Mouse (Mus musculus) heart, embryonic 10.5 days (tissue): Measurements from ENCODE around the gene Mafb. TPM values are rescaled to one million over a fixed set of nuclear protein-coding genes. Genes with fewer than 3 reads are reported as not detected.
A peak's percentile ranks its signal among the peaks of the same experiment; 100 is the strongest.

Experiments used
- DNase-seq: peaks from one replicate; pipeline ENCODE4 v3.0.0-alpha.2; 2017; ENCODE audit warnings: low spot score
- H3K27ac ChIP-seq: fragments of 300-500 bp; sonication (generic); 2 replicates; pipeline ENCODE4 v1.5.1; 2016; ENCODE audit warnings: mild to moderate bottlenecking
- H3K27me3 ChIP-seq: fragments of 300-500 bp; sonication (generic); 2 replicates; pipeline ENCODE4 v1.6.1; 2016; ENCODE audit warnings: mild to moderate bottlenecking; ENCODE audit not compliant: poor library complexity, insufficient read depth, severe bottlenecking
- H3K36me3 ChIP-seq: fragments of 300-500 bp; sonication (generic); 2 replicates; pipeline ENCODE4 v1.6.1; 2016; ENCODE audit warnings: mild to moderate bottlenecking, moderate library complexity
- H3K4me1 ChIP-seq: fragments of 300-500 bp; sonication (generic); 2 replicates; pipeline ENCODE4 v1.6.1; 2016; ENCODE audit warnings: mild to moderate bottlenecking
- H3K4me3 ChIP-seq: fragments of 300-500 bp; sonication (generic); 2 replicates; pipeline ENCODE4 v1.5.1; 2016; ENCODE audit warnings: mild to moderate bottlenecking, moderate library complexity
- H3K9me3 ChIP-seq: fragments of 300-500 bp; sonication (generic); 2 replicates; pipeline ENCODE4 v1.6.1; 2016; ENCODE audit warnings: mild to moderate bottlenecking, moderate library complexity
- WGBS: fragments of 180-500 bp; shearing (Covaris S2); methylation state at CpG from one replicate; pipeline ENCODE4 v1.1.7; 2016; 5-methylcytosine and 5-hydroxymethylcytosine counted together
- polyA plus RNA-seq: library from polyadenylated mRNA; unstranded; fragments of >200 nt; fragmentation: Nextera tagmentation; extraction: Ambion mirVana; gene quantifications from 2 replicates; pipeline ENCODE4 v1.2.1, GENCODE M21; 2016

Mafb gene
- polyA plus RNA-seq, 1 experiment from 2014 or later, result 5.5 TPM

- H3K27ac ChIP-seq, result no peak overlapping the region
- no peaks in the 10 kb centered on the region for H3K9me3 ChIP-seq
- no peak overlapping the region for H3K4me3 ChIP-seq
- H3K4me1 ChIP-seq, result peaks cover 20% of the 10 kb centered on the region
- H3K36me3 ChIP-seq, result no peaks in the 10 kb centered on the region
- H3K27me3 ChIP-seq, result peaks cover 8% of the 10 kb centered on the region
- DNase-seq, result no peak
- WGBS, result 67% methylated on average over 1 of the region's 1 CpGs
These were observed 31.8 kb downstream of the Mafb start for GRCm38 (mm10) chr2:160335043-160335442.

GRCm38 (mm10) chr2:160334111-160334661 is 32.7 kb downstream of the Mafb start, which contains the start of gene Gm826:
Gm826 (minus strand) TSS chr2:160334162.
- Histone ChIP-seq H3K9me3 (no peaks in the 10 kb centered on the region), H3K36me3 (no peaks in the 10 kb centered on the region), H3K27ac (0 out of 2 replicates have a peak within 1 kb of the TSS, but pooled peaks have one; percentile 11), H3K27me3 (no peaks in the 10 kb centered on the region; the same call in 1 of the 2 replicates), H3K4me1 (peaks cover 23% of the 10 kb centered on the region), H3K4me3 (no peak within 1 kb of the TSS)
- 30% methylated on average over 4 of the region's 4 CpGs for WGBS
- DNase-seq, result no peak

GRCm38 (mm10) chr2:160332516-160333325 is 34.1 kb downstream of the Mafb start:
- H3K4me1 ChIP-seq, result peaks cover 38% of the 10 kb centered on the region
- no peaks in the 10 kb centered on the region for H3K9me3 ChIP-seq
- H3K4me3 ChIP-seq, result no peak overlapping the region
- WGBS, result 78% methylated on average over 12 of the region's 12 CpGs
- no peak overlapping the region for H3K27ac ChIP-seq
- no peaks in the 10 kb centered on the region for H3K36me3 ChIP-seq
- no peak for DNase-seq
- H3K27me3 ChIP-seq, result no peaks in the 10 kb centered on the region; the same call in 1 of the 2 replicates

DNA sequence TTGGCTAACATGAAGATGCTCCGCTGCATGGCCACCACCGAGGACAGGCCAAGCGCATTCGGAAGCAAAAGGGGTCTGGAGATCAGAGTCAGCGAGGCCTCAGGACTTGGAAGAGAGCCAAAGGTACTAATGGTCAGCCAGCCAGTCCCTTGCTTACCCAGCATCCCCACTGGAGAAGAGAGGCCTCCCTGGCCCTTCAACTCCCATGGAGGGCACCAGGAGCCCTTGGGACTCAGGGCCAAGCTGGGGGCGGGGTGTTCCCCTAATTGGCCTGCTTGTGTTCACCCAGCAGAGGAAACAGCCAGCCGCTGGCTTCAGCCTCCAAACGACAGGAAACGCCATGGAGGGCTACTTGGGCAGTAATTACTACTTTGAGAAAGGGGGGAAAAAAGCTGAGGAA is 38.0 kb downstream of the Mafb start:
- Histone ChIP-seq H3K9me3 (no peaks in the 10 kb centered on the region), H3K4me1 (peaks cover 48% of the 10 kb centered on the region), H3K4me3 (no peak overlapping the region), H3K27me3 (no peaks in the 10 kb centered on the region; the same call in 1 of the 2 replicates), H3K27ac (peak overlapping the region; percentile 17; the same call in 1 of the 2 replicates), H3K36me3 (no peaks in the 10 kb centered on the region)
- no peak for DNase-seq
- WGBS, result 43% methylated on average over 9 of the region's 9 CpGs

DNA sequence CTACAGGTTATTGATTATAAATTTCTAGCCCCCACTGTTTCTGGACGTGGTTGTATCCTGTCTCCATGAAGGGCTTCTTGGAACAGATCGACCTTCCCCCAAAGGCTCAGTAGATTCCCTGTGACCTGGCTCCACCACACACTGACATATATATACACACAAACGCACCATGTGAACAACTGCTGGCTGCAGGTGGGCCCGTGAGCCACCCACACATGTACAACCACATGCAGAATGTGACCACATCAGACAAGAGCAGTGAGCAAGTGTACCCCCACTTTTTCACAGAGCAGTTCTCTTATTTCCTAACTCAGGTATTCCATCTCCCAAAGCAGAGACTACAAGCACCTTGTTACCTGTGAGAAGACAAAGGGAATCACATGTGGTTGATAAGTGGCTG is 39.1 kb downstream of the Mafb start:
- Histone ChIP-seq H3K9me3 (no peaks in the 10 kb centered on the region), H3K4me1 (peaks cover 38% of the 10 kb centered on the region), H3K36me3 (no peaks in the 10 kb centered on the region), H3K27me3 (no peaks in the 10 kb centered on the region; the same call in 1 of the 2 replicates), H3K4me3 (peak overlapping the region; percentile 52; the same call in 1 of the 2 replicates), H3K27ac (peak overlapping the region; percentile 89)
- no peak for DNase-seq
- WGBS, result 65% methylated on average over 4 of the region's 4 CpGs

GRCm38 (mm10) chr2:160327167-160327566 is 39.7 kb downstream of the Mafb start:
- peaks cover 40% of the 10 kb centered on the region for H3K4me1 ChIP-seq
- WGBS, result 7% methylated on average over 4 of the region's 4 CpGs
- H3K9me3 ChIP-seq, result no peaks in the 10 kb centered on the region
- DNase-seq, result peak; percentile 87
- H3K27me3 ChIP-seq, result no peaks in the 10 kb centered on the region; the same call in 1 of the 2 replicates
- peak overlapping the region; percentile 52 for H3K4me3 ChIP-seq
- no peaks in the 10 kb centered on the region for H3K36me3 ChIP-seq
- peak overlapping the region; percentile 89 for H3K27ac ChIP-seq

DNA sequence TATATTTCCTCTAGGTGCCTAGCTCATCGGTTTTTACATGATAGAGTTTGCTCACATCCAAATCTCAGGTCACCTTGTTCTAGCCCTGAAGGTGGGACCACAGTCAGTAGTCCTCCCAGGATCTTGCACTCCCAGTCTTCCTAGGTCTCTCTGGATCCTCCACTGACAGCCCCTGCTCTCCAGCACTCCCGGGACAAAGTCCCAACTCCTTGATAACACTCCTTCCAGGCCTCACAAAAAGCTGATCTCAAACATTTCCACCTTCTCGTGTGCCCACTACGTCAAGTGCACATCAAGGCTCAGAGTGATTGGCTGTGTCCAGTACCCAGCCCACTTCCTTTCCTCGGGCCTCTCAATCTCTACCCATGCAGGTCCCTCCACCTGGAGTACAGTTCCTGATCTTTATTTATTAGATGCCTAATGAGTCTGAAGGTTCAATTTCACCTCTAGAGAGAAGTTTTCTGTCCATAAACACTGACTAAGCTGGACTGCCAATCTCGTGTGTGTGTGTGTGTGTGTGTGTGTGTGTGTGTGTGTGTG is 41.7 kb downstream of the Mafb start:
- Histone ChIP-seq H3K36me3 (no peaks in the 10 kb centered on the region), H3K27ac (no peak overlapping the region), H3K4me1 (peaks cover 50% of the 10 kb centered on the region), H3K4me3 (no peak overlapping the region), H3K9me3 (no peaks in the 10 kb centered on the region), H3K27me3 (no peaks in the 10 kb centered on the region)
- no peak for DNase-seq
- 71% methylated on average over 6 of the region's 6 CpGs for WGBS

DNA sequence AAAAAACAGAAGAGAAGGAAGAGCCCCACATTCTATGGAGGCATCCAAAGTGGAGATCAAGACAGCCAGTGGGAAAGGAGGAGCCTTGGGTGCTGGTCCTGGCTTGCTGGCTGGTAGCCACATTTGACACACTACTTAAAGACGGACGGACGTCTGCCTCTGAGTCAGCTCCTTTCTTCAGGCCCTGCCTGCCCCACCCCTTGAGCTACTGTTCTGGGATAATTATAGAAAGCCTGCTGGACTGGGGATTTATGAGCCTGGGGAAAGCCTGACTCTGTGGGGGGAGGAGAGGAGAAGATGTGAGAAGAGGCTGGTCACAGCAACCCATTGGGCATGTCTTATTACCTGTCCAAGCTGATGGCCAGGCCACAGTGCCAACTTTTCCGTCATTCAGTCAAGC is 45.0 kb downstream of the Mafb start:
- no peaks in the 10 kb centered on the region for H3K9me3 ChIP-seq
- peaks cover 23% of the 10 kb centered on the region for H3K4me1 ChIP-seq
- no peaks in the 10 kb centered on the region for H3K36me3 ChIP-seq
- DNase-seq, result no peak
- peak overlapping the region; percentile 12; the same call in 1 of the 2 replicates for H3K4me3 ChIP-seq
- H3K27ac ChIP-seq, result 0 out of 2 replicates have a peak overlapping the region, but pooled peaks have one; percentile 37
- WGBS, result 32% methylated on average over 4 of the region's 4 CpGs
- no peaks in the 10 kb centered on the region for H3K27me3 ChIP-seq

- WGBS, result 75% methylated on average over 4 of the region's 4 CpGs
- H3K4me3 ChIP-seq, result no peak overlapping the region
These were observed 48.6 kb downstream of the Mafb start for GRCm38 (mm10) chr2:160318255-160318654.

More at GRCm38 (mm10) chr2:160318255-160318654, 48.6 kb downstream of the Mafb start:
- no peak overlapping the region for H3K27ac ChIP-seq
- peaks cover 18% of the 10 kb centered on the region for H3K4me1 ChIP-seq
- DNase-seq, result no peak
- peaks cover 12% of the 10 kb centered on the region; the same call in 1 of the 2 replicates for H3K27me3 ChIP-seq
- H3K9me3 ChIP-seq, result no peaks in the 10 kb centered on the region
- H3K36me3 ChIP-seq, result 0 out of 2 replicates have a peak, but pooled peaks cover 3% of the 10 kb centered on the region

Other genes with a start within 250 kb of the Mafb start
- 23.5 and 40.2 TPM in 2 replicates for gene Gm826, start 32.9 kb downstream of the Mafb start, polyA plus RNA-seq